In the genomic region with DNA sequence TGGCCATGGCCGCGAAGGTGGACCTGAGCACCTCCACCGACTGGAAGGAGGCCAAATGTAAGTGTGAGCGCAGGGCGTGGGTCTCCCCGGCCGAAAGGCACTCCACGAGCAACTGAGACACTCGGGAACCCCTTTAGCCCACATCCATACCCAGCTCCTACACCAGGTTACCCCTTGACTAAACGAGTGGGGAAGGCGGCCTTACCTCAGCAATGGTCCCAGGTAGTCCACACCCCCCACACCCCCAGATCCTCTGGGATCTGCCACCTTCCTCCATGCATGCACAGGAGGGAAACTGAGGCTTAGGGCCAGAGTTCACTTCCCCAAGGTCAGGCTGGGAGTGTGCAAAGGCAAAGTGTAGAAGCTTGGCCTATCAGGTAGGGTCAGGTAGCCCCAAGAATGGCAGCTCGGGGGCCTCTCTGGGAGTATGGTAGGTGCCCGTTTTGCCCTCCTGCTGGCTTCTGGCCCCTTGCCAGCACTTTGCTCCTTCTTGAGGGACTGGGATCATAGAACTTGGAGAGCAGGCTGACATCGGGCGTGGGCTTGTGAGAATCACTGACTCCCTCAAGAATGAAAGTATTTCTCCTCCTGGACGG, we compare ENCODE assay signal across 8 mouse cellular contexts. TPM values are rescaled to one million over a fixed set of nuclear protein-coding genes. Genes with fewer than 3 reads are reported as not detected.
A peak's percentile ranks its signal among the peaks of the same experiment; 100 is the strongest.
DNase-seq lines count a peak whose midpoint lies in the region; ATAC-seq and TF ChIP-seq lines count a peak whose summit lies in the region.

No protein-coding gene starts in this region.

- peak overlapping the region; percentile 87 for H3K4me3 ChIP-seq in heart, embryonic 10.5 days
- peak overlapping the region; percentile 89 for H3K4me3 ChIP-seq in testis, adult 2 months (ENCODE audit: control insufficient read depth, low read depth, low read length)
- H3K4me3 ChIP-seq in embryonic facial prominence, embryonic 15.5 days (replicated peaks) = peak overlapping the region; percentile 74
- H3K4me3 ChIP-seq in midbrain, embryonic 14.5 days (replicated peaks; ENCODE audit: low read depth, low read length) = peak overlapping the region; percentile 64

- TF ChIP-seq POLR2A in testis, adult 2 months (IDR thresholded peaks at IDR 0.05; ENCODE audit: control insufficient read depth, low read depth, low read length) = no peak

- H3K9me3 ChIP-seq in heart, embryonic 10.5 days = no peaks in the 10 kb centered on the region
- no peaks in the 10 kb centered on the region for H3K9me3 ChIP-seq in embryonic facial prominence, embryonic 15.5 days (replicated peaks)
- no peaks in the 10 kb centered on the region for H3K9me3 ChIP-seq in midbrain, embryonic 14.5 days (ENCODE audit: control insufficient read depth, low read length)

- no peak for TF ChIP-seq CTCF in testis, adult 2 months (IDR thresholded peaks at IDR 0.05; ENCODE audit: control insufficient read depth, insufficient read depth, insufficient replicate concordance, low read depth, low read length)

- intact Hi-C loops in heart, postnatal 36 days (cut with DNase I) = no loop called here

- peaks cover 33% of the 10 kb centered on the region for H3K4me1 ChIP-seq in heart, embryonic 10.5 days
- peaks cover 24% of the 10 kb centered on the region for H3K4me1 ChIP-seq in testis, adult 2 months (ENCODE audit: control insufficient read depth, insufficient read depth, low read length)
- H3K4me1 ChIP-seq in embryonic facial prominence, embryonic 15.5 days = peaks cover 34% of the 10 kb centered on the region
- peaks cover 14% of the 10 kb centered on the region for H3K4me1 ChIP-seq in midbrain, embryonic 14.5 days (ENCODE audit: control insufficient read depth, insufficient read depth, low read length)

- peaks cover 21% of the 10 kb centered on the region; the same call in 1 of the 2 replicates for H3K27me3 ChIP-seq in heart, embryonic 10.5 days (ENCODE audit: insufficient read depth, poor library complexity, severe bottlenecking)
- no peaks in the 10 kb centered on the region for H3K27me3 ChIP-seq in testis, adult 2 months (ENCODE audit: control insufficient read depth, insufficient read depth, low read length)
- H3K27me3 ChIP-seq in embryonic facial prominence, embryonic 15.5 days = no peaks in the 10 kb centered on the region
- H3K27me3 ChIP-seq in midbrain, embryonic 14.5 days (ENCODE audit: control insufficient read depth, insufficient read depth, low read length) = peaks cover 21% of the 10 kb centered on the region; the same call in 1 of the 2 replicates

- H3K36me3 ChIP-seq in heart, embryonic 10.5 days = no peaks in the 10 kb centered on the region
- no peaks in the 10 kb centered on the region for H3K36me3 ChIP-seq in testis, adult 2 months (ENCODE audit: control insufficient read depth, insufficient read depth, low read length)
- H3K36me3 ChIP-seq in embryonic facial prominence, embryonic 15.5 days = no peaks in the 10 kb centered on the region
- H3K36me3 ChIP-seq in midbrain, embryonic 14.5 days (ENCODE audit: control insufficient read depth, insufficient read depth, low read length) = no peaks in the 10 kb centered on the region

- H3K27ac ChIP-seq in heart, embryonic 10.5 days = peak overlapping the region; percentile 88
- H3K27ac ChIP-seq in testis, adult 2 months (ENCODE audit: control insufficient read depth, insufficient read depth, low read depth, low read length) = peak overlapping the region; percentile 34
- H3K27ac ChIP-seq in embryonic facial prominence, embryonic 15.5 days (replicated peaks) = peak overlapping the region; percentile 72
- H3K27ac ChIP-seq in midbrain, embryonic 14.5 days (replicated peaks; ENCODE audit: low read depth, low read length) = no peak overlapping the region

- no peak for DNase-seq in heart, embryonic 10.5 days (ENCODE audit: low spot score)
- no peak for DNase-seq in heart, postnatal 36 days
- no peak for DNase-seq in testis, postnatal 14 days (ENCODE audit: low spot score)
- DNase-seq in layer of hippocampus, postnatal 10 days (ENCODE audit: low spot score in 2 of 2) = peak; percentile 49 to 59
- peak; percentile 52 for DNase-seq in midbrain, embryonic 14.5 days
- no peak for DNase-seq in Muller cell, postnatal 12 days (ENCODE audit: inconsistent ontology term)

- WGBS in heart, embryonic 10.5 days = 3% methylated on average over 16 of the region's 16 CpGs
- 2% methylated on average over 16 of the region's 16 CpGs for WGBS in embryonic facial prominence, embryonic 15.5 days
- WGBS in midbrain, embryonic 14.5 days = 3% methylated on average over 16 of the region's 16 CpGs

- peak overlapping the region; percentile 59 for H3K9ac ChIP-seq in embryonic facial prominence, embryonic 15.5 days
- peak overlapping the region; percentile 60 for H3K9ac ChIP-seq in midbrain, embryonic 14.5 days (replicated peaks; ENCODE audit: low read length)

- ATAC-seq in embryonic facial prominence, embryonic 15.5 days (ENCODE audit: insufficient number of reproducible peaks, low FRiP score, low TSS enrichment, low read depth) = peak; percentile 9; the same call in 1 of the 2 replicates
- ATAC-seq in midbrain, embryonic 14.5 days (ENCODE audit: low FRiP score, low TSS enrichment) = peak; percentile 41; the same call in 1 of the 2 replicates

- peak overlapping the region; percentile 100 for H3K4me2 ChIP-seq in embryonic facial prominence, embryonic 15.5 days (replicated peaks)
- peak overlapping the region; percentile 99 for H3K4me2 ChIP-seq in midbrain, embryonic 14.5 days (ENCODE audit: low read length)

RNA-seq across cellular contexts. Expression of a gene that starts 0.6 kb away (rescaled TPM):
- 8.0 and 12.4 TPM in 2 replicates for polyA plus RNA-seq in heart, embryonic 10.5 days (2016; fragmentation: Nextera tagmentation; extraction: Ambion mirVana)
- total RNA-seq in heart, postnatal 36 days (2021) = 100 to 1,000 TPM; 272 to 280 TPM
- polyA plus RNA-seq in testis, adult 2 months (2012; rRNA removed) = 39.2 and 47.3 TPM in 2 replicates
- polyA plus RNA-seq in embryonic facial prominence, embryonic 15.5 days (2015; fragmentation: Nextera tagmentation; extraction: Ambion mirVana) = 22.1 and 26.6 TPM in 2 replicates
- total RNA-seq in layer of hippocampus, postnatal 10 days (2021) = 1 to 10 TPM; 4.4 to 5.2 TPM
- 3.4 and 3.9 TPM in 2 replicates for polyA plus RNA-seq in midbrain, embryonic 14.5 days (2014; fragmentation: Nextera tagmentation; extraction: Ambion mirVana)

RNA-seq across cellular contexts. Expression of a gene that starts 17.5 kb away (rescaled TPM):
- polyA plus RNA-seq in heart, embryonic 10.5 days (2016; fragmentation: Nextera tagmentation; extraction: Ambion mirVana) = 320 and 388 TPM in 2 replicates
- total RNA-seq in heart, postnatal 36 days (2021) = 100 to 1,000 TPM in 1 of 2 experiments, 10 to 100 TPM in 1; 98.7 to 126 TPM
- polyA plus RNA-seq in testis, adult 2 months (2012; rRNA removed) = 53.1 and 54.5 TPM in 2 replicates
- 228 and 244 TPM in 2 replicates for polyA plus RNA-seq in embryonic facial prominence, embryonic 15.5 days (2015; fragmentation: Nextera tagmentation; extraction: Ambion mirVana)
- 100 to 1,000 TPM; 126 to 148 TPM for total RNA-seq in layer of hippocampus, postnatal 10 days (2021)
- polyA plus RNA-seq in midbrain, embryonic 14.5 days (2014; fragmentation: Nextera tagmentation; extraction: Ambion mirVana) = 180 and 217 TPM in 2 replicates

RNA-seq across cellular contexts. Expression of a gene that starts 38.0 kb away (rescaled TPM):
- 10.6 and 22.7 TPM in 2 replicates for polyA plus RNA-seq in heart, embryonic 10.5 days (2016; fragmentation: Nextera tagmentation; extraction: Ambion mirVana)
- total RNA-seq in heart, postnatal 36 days (2021) = 1 to 10 TPM; 4.2 to 5.9 TPM
- polyA plus RNA-seq in testis, adult 2 months (2012; rRNA removed) = 1.3 and 1.4 TPM in 2 replicates
- 12.4 and 14.2 TPM in 2 replicates for polyA plus RNA-seq in embryonic facial prominence, embryonic 15.5 days (2015; fragmentation: Nextera tagmentation; extraction: Ambion mirVana)
- total RNA-seq in layer of hippocampus, postnatal 10 days (2021) = 1 to 10 TPM; 5.0 to 5.2 TPM
- 1.7 and 3.0 TPM in 2 replicates for polyA plus RNA-seq in midbrain, embryonic 14.5 days (2014; fragmentation: Nextera tagmentation; extraction: Ambion mirVana)

RNA-seq across cellular contexts. Expression of a gene that starts 48.3 kb away (rescaled TPM):
- 0.53 and 1.0 TPM in 2 replicates for polyA plus RNA-seq in heart, embryonic 10.5 days (2016; fragmentation: Nextera tagmentation; extraction: Ambion mirVana)
- under 1 TPM; 0.84 to 1.00 TPM for total RNA-seq in heart, postnatal 36 days (2021)
- 2.3 and 3.1 TPM in 2 replicates for polyA plus RNA-seq in testis, adult 2 months (2012; rRNA removed)
- 13.5 and 19.2 TPM in 2 replicates for polyA plus RNA-seq in embryonic facial prominence, embryonic 15.5 days (2015; fragmentation: Nextera tagmentation; extraction: Ambion mirVana)
- total RNA-seq in layer of hippocampus, postnatal 10 days (2021) = 10 to 100 TPM; 27.9 to 28.4 TPM
- 7.0 and 10.2 TPM in 2 replicates for polyA plus RNA-seq in midbrain, embryonic 14.5 days (2014; fragmentation: Nextera tagmentation; extraction: Ambion mirVana)

Comparison
In these comparisons a context has a peak if more than half of its experiments do, and no peak if none do; other contexts are left out.
1. DNase-seq: peak in layer of hippocampus, postnatal 10 days (2 of 2) and midbrain, embryonic 14.5 days (single experiment); none in heart, embryonic 10.5 days (single experiment), heart, postnatal 36 days (0 of 2), testis, postnatal 14 days (single experiment) and Muller cell, postnatal 12 days (single experiment).
2. Peak in every context shown above with its lines, with median percentiles within 50 percentile points of each other: H3K4me3 ChIP-seq.